Mouse (Mus musculus) embryonic fibroblast, embryonic 13.5 days (primary cell): Measurements from ENCODE around the gene Tfam. TPM values are rescaled to one million over a fixed set of nuclear protein-coding genes. Genes with fewer than 3 reads are reported as not detected.
A peak's percentile ranks its signal among the peaks of the same experiment; 100 is the strongest.

ENCODE experiments used
- H3K27ac ChIP-seq: 2 replicates; pipeline ENCODE4 v1.5.1; 2012; ENCODE audit warnings: low read length, control low read depth, inconsistent platforms; ENCODE audit not compliant: insufficient read depth
- H3K4me1 ChIP-seq: 2 replicates; pipeline ENCODE4 v1.6.1; 2011; ENCODE audit warnings: low read length; ENCODE audit not compliant: control insufficient read depth, insufficient read depth
- H3K4me3 ChIP-seq: 2 replicates; pipeline ENCODE4 v1.5.1; 2011; ENCODE audit warnings: mild to moderate bottlenecking, control low read depth, low read length; ENCODE audit not compliant: insufficient read depth
- CTCF ChIP-seq: IDR thresholded peaks from 2 replicates; pipeline ENCODE4 v1.5.1; 2011; ENCODE audit warnings: mild to moderate bottlenecking, control low read depth, low read length, moderate library complexity, borderline replicate concordance; ENCODE audit not compliant: insufficient read depth
- POLR2A ChIP-seq: IDR thresholded peaks from 2 replicates; pipeline ENCODE4 v1.6.1; 2011; ENCODE audit warnings: low read depth, mild to moderate bottlenecking, control low read depth, low read length, moderate library complexity
- polyA plus RNA-seq: library from polyadenylated mRNA; stranded (reverse); fragments of >200 nt; gene quantifications from 2 replicates; pipeline ENCODE4 v1.2.4, GENCODE M21; 2011; ENCODE audit warnings: low read depth; ENCODE audit not compliant: missing spikeins, insufficient read length

Tfam gene
- polyA plus RNA-seq, 1 experiment, result 43.6 TPM

- TF ChIP-seq CTCF (no peak), POLR2A (no peak)
- Histone ChIP-seq H3K4me3 (no peak overlapping the region), H3K4me1 (no peaks in the 10 kb centered on the region), H3K27ac (no peak overlapping the region)
These were observed 43.4 kb downstream of the Tfam start for GRCm38 (mm10) chr10:71194713-71195112.

- H3K4me3 ChIP-seq, result no peak overlapping the region
- H3K4me1 ChIP-seq, result no peaks in the 10 kb centered on the region
- TF ChIP-seq CTCF (no peak), POLR2A (no peak)
- H3K27ac ChIP-seq, result peak overlapping the region; percentile 57
These were observed 44.8 kb downstream of the Tfam start for GRCm38 (mm10) chr10:71193319-71193718.

GRCm38 (mm10) chr10:71192886-71193285, 45.2 kb downstream of the Tfam start:
- no peaks in the 10 kb centered on the region for H3K4me1 ChIP-seq
- peak overlapping the region; percentile 28 for H3K27ac ChIP-seq
- TF ChIP-seq CTCF, result no peak
- TF ChIP-seq POLR2A, result no peak
- H3K4me3 ChIP-seq, result no peak overlapping the region

GRCm38 (mm10) chr10:71188681-71189080, 49.4 kb downstream of the Tfam start:
- TF ChIP-seq POLR2A (no peak), CTCF (no peak)
- Histone ChIP-seq H3K27ac (no peak overlapping the region), H3K4me1 (peaks cover 7% of the 10 kb centered on the region; the same call in 1 of the 2 replicates), H3K4me3 (no peak overlapping the region)

- Histone ChIP-seq H3K4me1 (peaks cover 7% of the 10 kb centered on the region; the same call in 1 of the 2 replicates), H3K27ac (peak overlapping the region; percentile 19; the same call in 1 of the 2 replicates), H3K4me3 (no peak overlapping the region)
- TF ChIP-seq POLR2A, result no peak
- TF ChIP-seq CTCF, result no peak
These were observed 53.0 kb downstream of the Tfam start for GRCm38 (mm10) chr10:71185059-71185458.

GRCm38 (mm10) chr10:71183339-71184031, 54.6 kb downstream of the Tfam start:
- Histone ChIP-seq H3K4me3 (no peak overlapping the region), H3K27ac (no peak overlapping the region), H3K4me1 (peaks cover 7% of the 10 kb centered on the region; the same call in 1 of the 2 replicates)
- TF ChIP-seq CTCF (no peak), POLR2A (no peak)

GRCm38 (mm10) chr10:71181931-71182330, 56.1 kb downstream of the Tfam start:
- Histone ChIP-seq H3K27ac (no peak overlapping the region), H3K4me1 (peaks cover 7% of the 10 kb centered on the region; the same call in 1 of the 2 replicates), H3K4me3 (no peak overlapping the region)
- TF ChIP-seq CTCF (no peak), POLR2A (no peak)

- TF ChIP-seq CTCF (no peak), POLR2A (no peak)
- peaks cover 7% of the 10 kb centered on the region; the same call in 1 of the 2 replicates for H3K4me1 ChIP-seq
These were observed 57.0 kb downstream of the Tfam start for GRCm38 (mm10) chr10:71181091-71181490.

GRCm38 (mm10) chr10:71180057-71180456, 58.0 kb downstream of the Tfam start:
- TF ChIP-seq POLR2A, result no peak
- TF ChIP-seq CTCF, result 0 out of 2 replicates have a peak, but pooled peaks have one; percentile 13
- Histone ChIP-seq H3K27ac (no peak overlapping the region), H3K4me3 (no peak overlapping the region), H3K4me1 (peaks cover 5% of the 10 kb centered on the region; the same call in 1 of the 2 replicates)

More at GRCm38 (mm10) chr10:71181091-71181490, 57.0 kb downstream of the Tfam start:
- no peak overlapping the region for H3K27ac ChIP-seq
- H3K4me3 ChIP-seq, result no peak overlapping the region

GRCm38 (mm10) chr10:71177201-71177600, 60.9 kb downstream of the Tfam start:
- Histone ChIP-seq H3K27ac (no peak overlapping the region), H3K4me1 (no peaks in the 10 kb centered on the region), H3K4me3 (no peak overlapping the region)
- no peak for TF ChIP-seq POLR2A
- no peak for TF ChIP-seq CTCF

- Histone ChIP-seq H3K4me3 (no peak overlapping the region), H3K27ac (no peak overlapping the region), H3K4me1 (no peaks in the 10 kb centered on the region)
- TF ChIP-seq POLR2A (no peak), CTCF (no peak)
These were observed 61.7 kb downstream of the Tfam start for GRCm38 (mm10) chr10:71176341-71176740.

Other genes starting within 250 kb of the Tfam start
- gene Bicc1, start 78.6 kb downstream of the Tfam start, polyA plus RNA-seq, result 53.8 and 86.8 TPM in 2 replicates
- gene Ube2d1, start 47.0 kb upstream of the Tfam start, polyA plus RNA-seq, result 56.3 and 61.8 TPM in 2 replicates
- gene Cisd1, start 106.7 kb upstream of the Tfam start, polyA plus RNA-seq, result 27.5 and 31.4 TPM in 2 replicates
- 11.8 and 13.7 TPM in 2 replicates for gene Ipmk, start 109.5 kb upstream of the Tfam start, polyA plus RNA-seq